Mouse (Mus musculus) cerebellum, adult 11 months (tissue): ENCODE measurements around the gene Cbfa2t3.

Experiments
- DNase-seq: peaks from one replicate; pipeline ENCODE4 v3.0.0; 2022

The Cbfa2t3 gene

DNA sequence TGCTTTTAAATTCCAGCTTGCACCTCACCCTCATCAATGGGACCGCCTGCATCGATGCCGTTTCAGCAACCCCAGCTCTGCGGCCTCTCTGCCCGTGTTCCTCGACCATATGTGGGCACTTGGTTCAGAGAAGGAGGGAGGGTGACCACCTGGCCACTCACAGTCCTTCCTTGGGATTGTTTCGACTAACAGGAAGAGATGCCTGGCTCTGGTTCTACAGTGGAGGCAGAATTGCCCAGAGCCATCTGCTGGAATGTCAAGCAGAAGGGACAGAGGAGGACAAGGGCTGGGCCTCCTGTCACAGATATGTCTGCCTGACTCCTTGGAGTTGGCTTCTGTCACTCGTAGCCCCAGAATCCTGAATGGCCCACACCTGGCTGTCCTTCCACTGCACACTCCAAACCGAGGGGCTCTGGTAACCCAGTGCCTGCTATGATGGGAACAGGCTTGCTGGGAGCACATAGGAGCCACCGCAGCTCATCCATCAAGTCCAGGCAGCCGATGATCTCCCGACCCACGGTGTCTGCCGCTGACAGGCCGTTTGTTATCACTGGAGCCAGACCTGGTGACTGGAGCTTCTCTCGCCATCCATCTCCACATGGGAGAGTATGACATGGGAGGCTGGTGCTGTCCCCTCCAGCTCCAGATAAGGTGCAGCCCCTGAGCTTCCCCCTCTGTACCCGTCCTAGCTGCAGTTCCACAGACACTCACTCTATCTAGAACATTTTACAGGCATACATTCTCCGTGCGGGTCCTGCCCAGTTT lies 13.6 kb downstream of the Cbfa2t3 start:
- no peak for DNase-seq

DNA sequence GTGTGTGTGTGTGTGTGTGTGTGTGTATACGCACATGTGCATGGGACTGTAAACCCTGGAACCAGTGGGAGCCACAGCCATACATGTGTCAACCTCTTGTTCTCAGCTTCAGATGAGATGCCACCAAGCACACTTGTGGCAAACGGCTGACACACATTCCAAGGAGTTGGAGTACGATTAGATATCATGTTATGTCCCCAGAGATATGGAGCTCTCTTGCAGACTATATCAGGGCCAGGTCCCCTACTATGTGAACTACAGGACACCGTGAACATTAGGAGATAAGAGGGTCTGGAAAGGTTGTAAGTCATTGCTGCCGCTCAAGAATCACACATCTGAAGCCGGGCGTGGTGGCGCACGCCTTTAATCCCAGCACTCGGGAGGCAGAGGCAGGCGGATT lies 16.1 kb downstream of the Cbfa2t3 start:
- DNase-seq = no peak

GRCm38 (mm10) chr8:122680171-122680570 lies 18.7 kb downstream of the Cbfa2t3 start:
- no peak for DNase-seq

DNA sequence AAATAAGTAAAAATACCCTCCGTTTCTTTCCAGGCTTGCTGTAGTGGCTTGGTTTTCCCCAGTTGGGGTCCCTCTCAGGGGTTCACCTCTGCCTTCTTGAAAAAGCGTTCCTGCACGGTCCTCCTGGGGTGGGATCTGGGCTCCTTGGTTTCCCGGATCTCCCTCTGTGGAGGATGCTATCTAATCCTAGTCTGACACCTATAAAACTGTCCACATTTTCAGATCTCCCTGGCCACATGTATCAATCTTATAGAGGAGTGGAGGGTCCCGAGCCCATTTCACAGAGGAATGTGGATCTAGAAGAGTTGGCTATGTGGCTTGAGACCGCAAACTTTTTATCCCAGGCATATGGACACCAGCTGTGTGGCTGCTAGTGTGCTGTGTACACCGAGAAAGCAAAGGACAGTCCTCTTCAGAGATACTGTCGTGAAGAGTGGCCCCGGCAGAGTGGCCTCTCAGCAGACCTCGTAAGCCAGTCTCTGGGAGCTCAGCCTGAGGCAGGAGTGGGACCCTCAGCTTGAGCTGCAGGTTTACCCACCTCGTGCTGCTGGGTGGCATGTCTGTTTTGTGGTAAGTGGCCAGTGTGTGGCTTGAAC lies 19.5 kb downstream of the Cbfa2t3 start:
- DNase-seq = no peak

DNA sequence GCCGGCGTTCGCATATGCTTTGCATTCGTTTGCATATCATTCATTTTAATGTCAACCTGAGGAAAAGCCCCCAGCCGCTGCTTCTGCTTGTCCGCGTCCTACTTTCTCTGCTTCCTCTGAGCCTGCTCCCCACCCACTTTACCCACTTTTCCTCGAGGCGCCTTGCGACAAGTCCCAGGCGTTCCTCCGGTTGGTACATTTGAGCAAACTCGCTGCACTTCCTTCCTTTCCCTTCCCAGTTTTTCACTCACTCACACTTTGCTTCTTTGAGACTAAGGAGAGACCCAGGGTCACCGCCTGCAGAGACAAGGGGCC lies 20.1 kb downstream of the Cbfa2t3 start:
- no peak for DNase-seq

GRCm38 (mm10) chr8:122678061-122678895 lies 20.6 kb downstream of the Cbfa2t3 start:
- DNase-seq = peak; percentile 84

- no peak for DNase-seq
These were observed 21.4 kb downstream of the Cbfa2t3 start for GRCm38 (mm10) chr8:122677481-122678021.

GRCm38 (mm10) chr8:122676621-122677480 lies 22.1 kb downstream of the Cbfa2t3 start:
- peak; percentile 96 for DNase-seq

GRCm38 (mm10) chr8:122675596-122676420 lies 23.1 kb downstream of the Cbfa2t3 start:
- no peak for DNase-seq

DNA sequence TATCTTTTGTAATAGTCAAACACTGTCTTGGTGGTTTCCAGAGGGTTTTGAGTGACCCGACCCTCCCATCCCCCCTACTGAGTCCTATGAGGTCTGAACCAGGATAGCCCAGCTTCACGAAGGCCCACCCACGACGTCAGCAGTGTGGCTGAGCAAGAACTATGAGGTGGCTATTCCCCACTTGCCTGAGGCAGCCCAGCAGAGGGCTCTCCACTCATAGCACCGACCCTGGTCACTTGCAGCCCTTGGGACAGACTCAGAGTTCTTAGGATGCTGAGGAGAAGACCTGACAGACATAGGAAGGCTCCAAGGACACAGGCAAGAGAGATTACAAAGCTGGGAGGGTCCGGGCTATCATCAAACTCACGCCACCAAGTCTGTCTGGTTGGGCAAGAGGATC lies 23.9 kb downstream of the Cbfa2t3 start:
- no peak for DNase-seq

GRCm38 (mm10) chr8:122673989-122674388 lies 24.9 kb downstream of the Cbfa2t3 start:
- DNase-seq = no peak

- no peak for DNase-seq
These were observed 27.0 kb downstream of the Cbfa2t3 start for GRCm38 (mm10) chr8:122671894-122672293.

GRCm38 (mm10) chr8:122670718-122671117 lies 28.2 kb downstream of the Cbfa2t3 start:
- DNase-seq = no peak

DNA sequence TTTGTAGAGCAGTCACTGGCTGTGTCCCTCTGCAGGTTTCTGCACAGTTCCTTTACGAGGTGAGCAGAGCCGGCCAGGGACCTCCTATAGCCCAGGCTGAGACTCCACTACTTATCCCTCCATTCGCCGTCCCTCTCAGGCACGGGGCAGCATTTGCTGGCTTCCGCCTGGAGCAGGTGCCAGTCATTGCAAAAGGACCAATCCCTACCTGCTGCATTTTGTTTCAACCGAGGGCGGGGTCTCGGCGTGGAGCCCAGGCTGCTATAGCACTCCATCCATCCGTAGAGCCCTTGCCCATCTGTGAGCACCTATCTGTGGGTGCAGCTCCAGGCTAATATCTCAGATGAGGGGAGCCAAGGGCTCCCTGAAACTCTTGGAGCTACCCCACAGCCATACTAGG lies 28.9 kb downstream of the Cbfa2t3 start:
- DNase-seq = no peak

GRCm38 (mm10) chr8:122669370-122669769 lies 29.5 kb downstream of the Cbfa2t3 start:
- DNase-seq = no peak

GRCm38 (mm10) chr8:122667854-122668253 lies 31.1 kb downstream of the Cbfa2t3 start:
- no peak for DNase-seq

GRCm38 (mm10) chr8:122666827-122667226 lies 32.1 kb downstream of the Cbfa2t3 start:
- DNase-seq = no peak

DNA sequence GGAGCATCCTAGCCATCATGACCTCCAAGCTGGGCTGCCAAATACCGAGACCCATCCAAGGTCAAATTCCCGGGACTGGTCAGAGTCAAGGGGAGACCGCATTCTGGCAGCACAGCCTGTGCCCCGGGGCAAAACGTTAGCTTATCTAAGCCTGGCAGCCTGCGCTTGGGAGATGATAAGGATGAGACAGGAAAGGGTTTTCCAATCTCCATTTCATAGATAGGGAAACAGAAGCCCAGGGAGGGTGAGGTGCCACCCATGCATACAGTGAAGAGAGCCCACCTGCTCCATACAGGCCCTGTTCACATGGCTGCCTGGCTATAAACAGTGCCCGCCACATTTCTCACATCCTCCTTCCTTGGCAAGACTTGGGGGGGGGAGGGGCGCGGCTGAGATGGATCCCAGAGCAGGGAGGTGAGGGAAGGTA lies 32.6 kb downstream of the Cbfa2t3 start:
- no peak for DNase-seq

- peak; percentile 63 for DNase-seq
These were observed 33.1 kb downstream of the Cbfa2t3 start for GRCm38 (mm10) chr8:122665667-122666316.

- DNase-seq = peak; percentile 68
These were observed 33.7 kb downstream of the Cbfa2t3 start for GRCm38 (mm10) chr8:122665221-122665620.

DNA sequence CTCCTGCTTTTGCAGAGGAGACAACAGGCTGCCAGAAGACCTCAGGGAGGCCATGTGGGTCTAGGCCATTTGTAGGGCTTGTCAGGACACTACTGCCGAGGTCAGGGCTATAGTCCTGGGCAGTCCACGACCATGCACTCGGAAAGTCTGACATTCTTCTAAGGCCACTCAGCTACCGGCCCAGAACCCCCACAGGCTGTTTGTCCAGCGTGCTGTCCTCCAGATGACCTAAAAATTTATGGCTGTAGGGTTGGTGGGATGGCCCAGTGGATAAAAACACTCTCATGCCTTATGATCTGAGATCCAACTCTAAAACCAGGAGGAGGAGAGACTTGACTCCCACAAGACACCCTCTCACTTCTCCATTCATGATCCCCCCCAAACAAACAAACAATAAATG lies 35.2 kb downstream of the Cbfa2t3 start:
- DNase-seq = no peak
